ENCODE assay signal across 13 mouse cellular contexts in genomic region chr13:107743464-107744218, GRCm38 (mm10).
DNase-seq lines count a peak whose midpoint lies in the region; ATAC-seq lines count a peak whose summit lies in the region.
"Had no signal": no experiment of that assay in that cellular context is flagged by ENCODE, and none has a peak within 500 bp of the region (broad histone marks: within the 10 kb centered on the region; RNA-seq: fewer than 3 reads in every experiment).

No protein-coding gene starts in this region.

- H3K9ac ChIP-seq in embryonic facial prominence, embryonic 11.5 days (replicated peaks; ENCODE audit: low read length), result no peak overlapping the region
- H3K9ac ChIP-seq in forebrain, embryonic 12.5 days, result no peak overlapping the region
- H3K9ac ChIP-seq: limb, embryonic 15.5 days had no signal

- WGBS in embryonic facial prominence, embryonic 11.5 days, result 79% methylated on average over 21 of the region's 21 CpGs
- WGBS in embryonic facial prominence, embryonic 10.5 days, result 79% methylated on average over 21 of the region's 21 CpGs
- 47% methylated on average over 21 of the region's 21 CpGs for WGBS in forebrain, embryonic 12.5 days

- no peak overlapping the region for H3K4me2 ChIP-seq in embryonic facial prominence, embryonic 11.5 days (ENCODE audit: low read depth, low read length)
- H3K4me2 ChIP-seq in forebrain, embryonic 12.5 days, result no peak overlapping the region
- H3K4me2 ChIP-seq: limb, embryonic 15.5 days had no signal

- peak; percentile 18 for DNase-seq in embryonic facial prominence, embryonic 11.5 days (ENCODE audit: low spot score)
- no peak for DNase-seq in embryonic facial prominence, embryonic 10.5 days (ENCODE audit: low spot score)
- DNase-seq in mesoderm, embryonic 11.5 days (ENCODE audit: low read depth, low spot score), result peak; percentile 66
- DNase-seq in ovary, postnatal 10 days (ENCODE audit: low spot score), result peak; percentile 4
- no peak for DNase-seq in cerebellum, postnatal 36 days
- no peak for DNase-seq in urinary bladder, postnatal 10 days (ENCODE audit: low spot score)
- no peak for DNase-seq in thymus, adult 18-20 months
- DNase-seq: adrenal gland, postnatal 36 days; cerebellum, postnatal 25 days; thymus, postnatal 4 days had no signal

- no peaks in the 10 kb centered on the region for H3K36me3 ChIP-seq in embryonic facial prominence, embryonic 11.5 days (replicated peaks; ENCODE audit: control insufficient read depth, insufficient read depth, low read depth, low read length)
- H3K36me3 ChIP-seq in embryonic facial prominence, embryonic 10.5 days (replicated peaks), result peaks cover 77% of the 10 kb centered on the region
- H3K36me3 ChIP-seq in forebrain, embryonic 12.5 days (replicated peaks), result peaks cover 42% of the 10 kb centered on the region
- H3K36me3 ChIP-seq: G1E had no signal

- H3K4me3 ChIP-seq in embryonic facial prominence, embryonic 11.5 days (ENCODE audit: low read depth, low read length), result no peak overlapping the region
- H3K4me3 ChIP-seq in embryonic facial prominence, embryonic 10.5 days, result no peak overlapping the region
- no peak overlapping the region for H3K4me3 ChIP-seq in forebrain, embryonic 12.5 days (replicated peaks)
- H3K4me3 ChIP-seq: limb, embryonic 15.5 days had no signal

- no peaks in the 10 kb centered on the region for H3K9me3 ChIP-seq in embryonic facial prominence, embryonic 11.5 days (replicated peaks; ENCODE audit: control insufficient read depth, low read length)
- no peaks in the 10 kb centered on the region for H3K9me3 ChIP-seq in embryonic facial prominence, embryonic 10.5 days
- H3K9me3 ChIP-seq in forebrain, embryonic 12.5 days, result no peaks in the 10 kb centered on the region
- H3K9me3 ChIP-seq: limb, embryonic 15.5 days had no signal

- ATAC-seq in embryonic facial prominence, embryonic 11.5 days (replicated peaks; ENCODE audit: insufficient number of reproducible peaks, low FRiP score, low TSS enrichment, low read depth), result peak; percentile 72
- peak; percentile 77 for ATAC-seq in forebrain, embryonic 12.5 days (ENCODE audit: low FRiP score)

- no peak overlapping the region for H3K27ac ChIP-seq in embryonic facial prominence, embryonic 11.5 days (replicated peaks; ENCODE audit: low read depth, low read length)
- no peak overlapping the region for H3K27ac ChIP-seq in embryonic facial prominence, embryonic 10.5 days (replicated peaks)
- H3K27ac ChIP-seq in forebrain, embryonic 12.5 days, result no peak overlapping the region
- H3K27ac ChIP-seq: limb, embryonic 15.5 days had no signal

- H3K27me3 ChIP-seq in embryonic facial prominence, embryonic 11.5 days (ENCODE audit: control insufficient read depth, insufficient read depth, low read length), result no peaks in the 10 kb centered on the region
- no peaks in the 10 kb centered on the region for H3K27me3 ChIP-seq in embryonic facial prominence, embryonic 10.5 days (replicated peaks; ENCODE audit: low read depth, poor library complexity, severe bottlenecking)
- H3K27me3 ChIP-seq in forebrain, embryonic 12.5 days, result no peaks in the 10 kb centered on the region
- H3K27me3 ChIP-seq: limb, embryonic 15.5 days had no signal

- H3K4me1 ChIP-seq in embryonic facial prominence, embryonic 11.5 days (ENCODE audit: control insufficient read depth, insufficient read depth, low read length), result no peaks in the 10 kb centered on the region
- peaks cover 10% of the 10 kb centered on the region; the same call in 1 of the 2 replicates for H3K4me1 ChIP-seq in embryonic facial prominence, embryonic 10.5 days
- H3K4me1 ChIP-seq in forebrain, embryonic 12.5 days, result peaks cover 17% of the 10 kb centered on the region
- H3K4me1 ChIP-seq: limb, embryonic 15.5 days had no signal

Comparison
In these comparisons a context has a peak if more than half of its experiments do, and no peak if none do; other contexts are left out.
1. DNase-seq: peak in embryonic facial prominence, embryonic 11.5 days (single experiment), mesoderm, embryonic 11.5 days (single experiment) and ovary, postnatal 10 days (single experiment); none in embryonic facial prominence, embryonic 10.5 days (single experiment), cerebellum, postnatal 36 days (0 of 2), urinary bladder, postnatal 10 days (single experiment) and thymus, adult 18-20 months (0 of 2).